Mouse (Mus musculus): ENCODE data around the gene Auts2. TPM values are rescaled to one million over a fixed set of nuclear protein-coding genes. Genes with fewer than 3 reads are reported as not detected.
A peak's percentile ranks its signal among the peaks of the same experiment; 100 is the strongest.

Auts2 gene
- polyA plus RNA-seq, 1 experiment from 2014 or later, result 47.7 TPM

DNA sequence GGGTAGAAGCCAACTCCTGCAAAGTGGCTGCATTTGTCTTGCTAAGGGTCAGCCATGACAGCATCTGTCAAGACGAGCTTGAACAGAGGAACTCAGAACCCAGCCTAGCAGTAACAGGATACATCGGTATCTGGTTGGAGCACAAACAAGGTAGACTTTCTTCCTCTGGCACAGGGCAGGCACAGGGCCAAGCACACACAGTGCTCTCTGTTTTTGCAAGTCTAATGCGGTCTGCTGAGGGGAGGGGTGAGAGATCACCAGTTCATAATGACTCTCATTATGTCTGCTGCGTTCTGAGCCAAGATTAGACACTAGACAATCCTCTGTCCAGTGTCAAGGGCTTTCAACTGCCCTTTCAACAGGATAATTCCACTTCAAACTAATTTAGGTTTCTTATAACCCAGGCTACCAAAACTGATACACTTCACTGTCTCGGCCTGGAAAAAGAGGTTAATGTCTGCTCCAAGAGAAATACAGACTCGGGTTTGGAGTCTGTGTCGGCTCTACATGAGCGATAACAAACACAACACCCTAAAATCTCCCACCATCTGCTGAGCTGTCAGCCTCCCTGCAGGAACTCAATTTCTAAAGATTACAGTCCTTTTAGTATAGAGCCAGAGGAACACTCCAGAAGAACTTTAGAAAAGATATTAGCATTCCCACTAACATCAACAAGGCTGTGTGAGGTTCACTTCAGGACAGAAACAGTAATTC lies 313.3 kb downstream of the Auts2 start:
- Histone ChIP-seq H3K27me3 (ENCODE audit: control insufficient read depth, insufficient read depth, low read length) (no peaks in the 10 kb centered on the region), H3K4me1 (ENCODE audit: control insufficient read depth, insufficient read depth, low read length) (peaks cover 22% of the 10 kb centered on the region), H3K4me2 (replicated peaks; ENCODE audit: low read depth, low read length) (no peak overlapping the region), H3K9ac (replicated peaks; ENCODE audit: low read depth, low read length) (no peak overlapping the region), H3K36me3 (ENCODE audit: control insufficient read depth, insufficient read depth, low read length) (no peaks in the 10 kb centered on the region), H3K9me3 (ENCODE audit: control insufficient read depth, low read depth, low read length) (no peaks in the 10 kb centered on the region), H3K4me3 (ENCODE audit: low read depth, low read length) (no peak overlapping the region), H3K27ac (ENCODE audit: low read length) (no peak overlapping the region)
- ATAC-seq (ENCODE audit: insufficient number of reproducible peaks, insufficient read depth, low FRiP score, low read depth), result peak; percentile 74; the same call in 1 of the 2 replicates
- WGBS, result 22% methylated on average over 8 of the region's 8 CpGs

DNA sequence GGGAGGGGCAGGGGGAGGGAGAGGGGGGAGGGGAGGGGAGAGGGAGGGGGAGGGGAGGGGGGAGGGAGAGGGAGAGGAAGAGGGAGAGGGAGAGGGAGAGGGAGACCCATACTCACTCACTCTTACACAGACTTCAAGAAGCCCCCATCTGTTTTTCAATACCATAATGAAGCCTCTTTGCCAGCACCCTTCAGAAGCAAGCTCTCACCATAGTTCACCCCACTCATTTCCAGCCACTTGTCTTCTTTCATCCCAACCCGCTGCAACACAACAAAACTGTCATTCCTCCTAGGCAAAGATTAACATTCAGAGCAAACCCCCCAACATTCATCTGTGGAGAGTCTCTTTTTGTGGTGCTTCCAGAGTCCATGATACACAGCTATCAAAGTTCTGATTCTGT lies 314.1 kb downstream of the Auts2 start:
- Histone ChIP-seq H3K4me2 (replicated peaks; ENCODE audit: low read depth, low read length) (no peak overlapping the region), H3K36me3 (ENCODE audit: control insufficient read depth, insufficient read depth, low read length) (no peaks in the 10 kb centered on the region), H3K9ac (replicated peaks; ENCODE audit: low read depth, low read length) (no peak overlapping the region), H3K27me3 (ENCODE audit: control insufficient read depth, insufficient read depth, low read length) (no peaks in the 10 kb centered on the region), H3K9me3 (ENCODE audit: control insufficient read depth, low read depth, low read length) (no peaks in the 10 kb centered on the region), H3K27ac (ENCODE audit: low read length) (no peak overlapping the region), H3K4me3 (ENCODE audit: low read depth, low read length) (no peak overlapping the region), H3K4me1 (ENCODE audit: control insufficient read depth, insufficient read depth, low read length) (peaks cover 22% of the 10 kb centered on the region)
- ATAC-seq (ENCODE audit: insufficient number of reproducible peaks, insufficient read depth, low FRiP score, low read depth), result no peak
- WGBS, result 42% methylated on average over 1 of the region's 1 CpGs

DNA sequence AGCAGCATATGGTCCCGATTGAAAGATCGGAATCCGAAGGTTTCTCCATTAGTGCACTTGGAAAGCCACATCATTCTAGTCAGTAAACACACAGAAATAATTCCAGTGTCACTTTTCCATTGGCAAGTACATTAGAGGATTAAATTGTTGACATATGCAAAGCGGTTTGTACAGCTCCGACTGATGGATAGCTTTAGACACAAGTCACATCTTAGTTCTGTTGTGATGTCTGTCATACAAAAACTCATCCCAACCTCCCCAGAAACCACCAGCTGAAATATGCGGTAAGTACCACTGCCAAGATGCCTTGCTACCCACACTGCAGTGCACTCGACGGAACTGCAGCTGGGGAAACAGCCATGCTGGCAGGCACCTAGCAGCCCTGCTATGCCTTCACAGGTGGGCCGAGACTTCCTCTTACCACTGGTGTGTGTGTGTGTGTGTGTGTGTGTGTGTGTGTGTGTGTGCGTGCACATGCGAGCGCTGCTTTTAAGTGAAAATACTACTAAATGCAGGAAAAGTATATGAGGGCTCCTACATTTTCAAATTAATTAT lies 322.7 kb downstream of the Auts2 start:
- ATAC-seq (ENCODE audit: insufficient number of reproducible peaks, insufficient read depth, low FRiP score, low read depth), result no peak
- 83% methylated on average over 12 of the region's 12 CpGs for WGBS
- Histone ChIP-seq H3K9ac (replicated peaks; ENCODE audit: low read depth, low read length) (no peak overlapping the region), H3K4me2 (replicated peaks; ENCODE audit: low read depth, low read length) (no peak overlapping the region), H3K27ac (ENCODE audit: low read length) (no peak overlapping the region), H3K4me1 (ENCODE audit: control insufficient read depth, insufficient read depth, low read length) (no peaks in the 10 kb centered on the region), H3K9me3 (ENCODE audit: control insufficient read depth, low read depth, low read length) (no peaks in the 10 kb centered on the region), H3K4me3 (ENCODE audit: low read depth, low read length) (no peak overlapping the region), H3K27me3 (ENCODE audit: control insufficient read depth, insufficient read depth, low read length) (no peaks in the 10 kb centered on the region), H3K36me3 (ENCODE audit: control insufficient read depth, insufficient read depth, low read length) (no peaks in the 10 kb centered on the region)

DNA sequence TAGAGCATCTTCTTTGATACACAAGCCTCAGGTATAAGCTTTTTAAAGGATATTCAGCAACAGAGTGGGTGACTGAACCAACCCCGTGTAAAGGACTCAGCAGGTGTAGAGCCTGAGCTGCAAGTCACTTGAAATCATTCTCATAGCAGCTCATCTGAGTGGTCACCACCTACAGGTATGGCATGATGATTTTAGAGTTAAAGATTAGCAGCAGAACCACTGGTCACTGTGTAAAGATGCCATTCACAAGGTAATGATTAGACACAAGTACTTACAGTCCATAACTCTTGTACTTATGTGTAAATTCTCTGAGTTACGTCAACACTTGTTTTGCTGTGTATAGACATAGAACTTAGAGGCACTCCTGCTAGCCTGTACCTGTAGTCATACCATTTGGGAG lies 327.0 kb downstream of the Auts2 start:
- Histone ChIP-seq H3K27ac (ENCODE audit: low read length) (no peak overlapping the region), H3K9me3 (ENCODE audit: control insufficient read depth, low read depth, low read length) (no peaks in the 10 kb centered on the region), H3K4me3 (ENCODE audit: low read depth, low read length) (no peak overlapping the region), H3K4me2 (replicated peaks; ENCODE audit: low read depth, low read length) (no peak overlapping the region), H3K27me3 (ENCODE audit: control insufficient read depth, insufficient read depth, low read length) (no peaks in the 10 kb centered on the region), H3K36me3 (ENCODE audit: control insufficient read depth, insufficient read depth, low read length) (no peaks in the 10 kb centered on the region), H3K9ac (replicated peaks; ENCODE audit: low read depth, low read length) (no peak overlapping the region), H3K4me1 (ENCODE audit: control insufficient read depth, insufficient read depth, low read length) (no peaks in the 10 kb centered on the region)
- ATAC-seq (ENCODE audit: insufficient number of reproducible peaks, insufficient read depth, low FRiP score, low read depth), result no peak
- WGBS, result 84% methylated on average over 2 of the region's 2 CpGs

DNA sequence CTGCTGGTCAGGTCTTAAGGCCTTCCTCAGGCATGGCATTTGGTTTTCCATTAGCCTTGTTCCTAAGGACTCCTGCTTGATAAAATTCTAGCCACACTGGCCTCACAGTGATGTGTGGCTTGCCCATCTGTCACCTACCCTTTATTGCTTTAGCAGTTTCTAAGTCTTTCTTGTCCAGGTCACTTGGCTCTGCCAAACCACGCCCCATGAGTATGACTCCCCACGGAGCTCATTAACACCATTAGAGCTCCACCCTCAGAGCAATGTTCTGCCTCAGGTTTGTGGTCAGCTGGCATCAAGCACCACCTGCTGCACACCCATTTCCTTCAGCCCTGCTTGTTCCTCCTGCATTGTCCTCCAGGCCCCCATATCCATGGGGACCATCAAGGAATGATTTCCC lies 330.7 kb downstream of the Auts2 start:
- Histone ChIP-seq H3K4me2 (replicated peaks; ENCODE audit: low read depth, low read length) (no peak overlapping the region), H3K27ac (ENCODE audit: low read length) (no peak overlapping the region), H3K27me3 (ENCODE audit: control insufficient read depth, insufficient read depth, low read length) (no peaks in the 10 kb centered on the region), H3K4me3 (ENCODE audit: low read depth, low read length) (no peak overlapping the region), H3K9me3 (ENCODE audit: control insufficient read depth, low read depth, low read length) (no peaks in the 10 kb centered on the region), H3K4me1 (ENCODE audit: control insufficient read depth, insufficient read depth, low read length) (no peaks in the 10 kb centered on the region), H3K36me3 (ENCODE audit: control insufficient read depth, insufficient read depth, low read length) (no peaks in the 10 kb centered on the region), H3K9ac (replicated peaks; ENCODE audit: low read depth, low read length) (no peak overlapping the region)
- WGBS, result 75% methylated on average over 2 of the region's 2 CpGs
- no peak for ATAC-seq (ENCODE audit: insufficient number of reproducible peaks, insufficient read depth, low FRiP score, low read depth)

DNA sequence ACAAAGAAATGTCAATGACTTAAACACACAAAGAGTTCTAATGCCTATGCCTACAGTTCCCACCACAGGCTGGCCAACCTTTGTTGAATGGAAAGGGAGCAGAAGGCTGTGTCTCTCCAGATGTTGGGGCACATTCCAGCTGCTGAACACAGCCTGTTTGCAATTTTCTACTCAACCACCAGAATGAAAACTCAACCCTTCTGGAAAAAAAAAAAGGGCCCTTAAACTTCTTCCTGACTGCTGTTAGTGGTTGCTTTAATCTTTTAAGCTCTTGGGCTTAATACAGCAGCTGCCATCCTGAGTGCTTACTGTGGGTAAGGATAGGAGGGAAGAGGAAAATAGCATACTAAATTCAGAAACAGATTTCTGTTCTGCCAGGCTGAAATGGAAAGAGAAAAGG lies 333.4 kb downstream of the Auts2 start:
- Histone ChIP-seq H3K9ac (replicated peaks; ENCODE audit: low read depth, low read length) (no peak overlapping the region), H3K4me2 (replicated peaks; ENCODE audit: low read depth, low read length) (no peak overlapping the region), H3K4me3 (ENCODE audit: low read depth, low read length) (no peak overlapping the region)

DNA sequence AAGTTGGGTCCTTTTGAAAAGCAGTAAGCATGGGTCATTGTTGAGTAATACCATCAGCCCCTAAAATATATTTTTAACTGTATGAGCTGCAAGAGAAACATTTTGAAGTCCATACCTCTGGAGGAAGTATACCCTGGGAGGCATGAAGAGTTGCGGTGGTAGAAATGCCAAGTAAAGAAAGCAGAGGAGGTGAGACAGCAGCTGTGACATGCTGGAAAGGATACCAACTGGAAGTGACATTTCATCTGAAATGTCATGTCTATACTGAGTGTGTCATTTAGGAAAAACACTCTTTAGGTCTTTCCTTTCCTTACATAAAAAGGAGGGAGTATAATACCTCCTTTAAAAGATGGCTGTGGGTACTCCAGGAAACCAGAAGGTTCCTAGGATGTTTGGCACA lies 336.9 kb downstream of the Auts2 start:
- H3K9ac ChIP-seq (replicated peaks; ENCODE audit: low read depth, low read length), result no peak overlapping the region
- peaks cover 7% of the 10 kb centered on the region for H3K4me1 ChIP-seq (ENCODE audit: control insufficient read depth, insufficient read depth, low read length)
- H3K4me2 ChIP-seq (replicated peaks; ENCODE audit: low read depth, low read length), result no peak overlapping the region
- H3K27ac ChIP-seq (ENCODE audit: low read length), result no peak overlapping the region
- WGBS, result 97% methylated on average over 1 of the region's 1 CpGs
- ATAC-seq (ENCODE audit: insufficient number of reproducible peaks, insufficient read depth, low FRiP score, low read depth), result no peak
- no peaks in the 10 kb centered on the region for H3K9me3 ChIP-seq (ENCODE audit: control insufficient read depth, low read depth, low read length)
- no peaks in the 10 kb centered on the region for H3K36me3 ChIP-seq (ENCODE audit: control insufficient read depth, insufficient read depth, low read length)
- no peak overlapping the region for H3K4me3 ChIP-seq (ENCODE audit: low read depth, low read length)
- H3K27me3 ChIP-seq (ENCODE audit: control insufficient read depth, insufficient read depth, low read length), result no peaks in the 10 kb centered on the region

More for the DNA sequence above, 333.4 kb downstream of the Auts2 start:
- H3K27me3 ChIP-seq (ENCODE audit: control insufficient read depth, insufficient read depth, low read length), result no peaks in the 10 kb centered on the region
- H3K9me3 ChIP-seq (ENCODE audit: control insufficient read depth, low read depth, low read length), result no peaks in the 10 kb centered on the region
- no peak overlapping the region for H3K27ac ChIP-seq (ENCODE audit: low read length)
- H3K36me3 ChIP-seq (ENCODE audit: control insufficient read depth, insufficient read depth, low read length), result no peaks in the 10 kb centered on the region
- no peaks in the 10 kb centered on the region for H3K4me1 ChIP-seq (ENCODE audit: control insufficient read depth, insufficient read depth, low read length)
- no peak for ATAC-seq (ENCODE audit: insufficient number of reproducible peaks, insufficient read depth, low FRiP score, low read depth)

DNA sequence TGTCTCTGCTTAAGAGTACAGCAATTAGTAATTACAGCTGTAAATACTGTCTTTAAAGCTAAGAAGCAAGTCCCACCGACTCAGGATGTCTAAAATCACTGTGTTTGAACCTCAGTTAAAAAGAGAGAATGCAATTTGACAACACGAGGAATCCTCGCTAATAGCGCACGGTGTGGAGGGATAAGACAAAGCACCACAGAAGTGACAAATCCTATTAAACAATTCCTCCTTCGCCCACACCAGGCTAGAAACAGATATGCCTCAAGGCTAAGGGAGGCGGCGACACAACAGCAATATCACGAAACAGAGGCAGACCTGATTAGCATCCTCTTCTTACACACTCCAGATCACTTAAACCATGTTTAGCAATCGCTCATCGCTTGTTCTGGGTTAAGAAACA lies 339.3 kb downstream of the Auts2 start:
- 79% methylated on average over 11 of the region's 11 CpGs for WGBS

More for the DNA sequence above, 339.3 kb downstream of the Auts2 start:
- Histone ChIP-seq H3K27ac (ENCODE audit: low read length) (no peak overlapping the region), H3K27me3 (ENCODE audit: control insufficient read depth, insufficient read depth, low read length) (no peaks in the 10 kb centered on the region), H3K9me3 (ENCODE audit: control insufficient read depth, low read depth, low read length) (no peaks in the 10 kb centered on the region), H3K4me3 (ENCODE audit: low read depth, low read length) (no peak overlapping the region), H3K36me3 (ENCODE audit: control insufficient read depth, insufficient read depth, low read length) (no peaks in the 10 kb centered on the region), H3K4me1 (ENCODE audit: control insufficient read depth, insufficient read depth, low read length) (peaks cover 25% of the 10 kb centered on the region), H3K9ac (replicated peaks; ENCODE audit: low read depth, low read length) (no peak overlapping the region), H3K4me2 (replicated peaks; ENCODE audit: low read depth, low read length) (no peak overlapping the region)
- ATAC-seq (ENCODE audit: insufficient number of reproducible peaks, insufficient read depth, low FRiP score, low read depth), result no peak

All from stomach, embryonic 14.5 days (tissue).